18 mouse cellular contexts compared by ENCODE assay signal in the genomic region with DNA sequence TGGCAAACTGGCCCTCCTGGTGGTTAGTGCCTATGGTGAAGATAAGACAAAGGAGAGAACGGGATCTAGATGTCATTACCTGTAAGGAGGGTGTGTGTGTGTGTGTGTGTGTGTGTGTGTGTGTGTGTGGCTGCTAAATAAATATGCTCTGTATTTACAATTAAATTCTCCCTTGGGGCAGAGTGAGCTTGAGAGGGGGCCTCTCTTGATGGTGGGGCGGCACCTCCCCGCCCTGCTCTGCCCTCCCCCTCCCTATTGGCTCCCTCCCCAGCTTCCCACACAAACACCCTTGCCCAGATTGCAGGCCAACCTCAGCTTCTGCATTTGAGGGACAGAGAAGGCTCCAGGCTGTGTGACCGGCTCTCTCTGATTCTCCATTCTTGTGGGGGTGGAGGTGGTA. TPM values are rescaled to one million over a fixed set of nuclear protein-coding genes. Genes with fewer than 3 reads are reported as not detected.
DNase-seq lines count a peak whose midpoint lies in the region; ATAC-seq and TF ChIP-seq lines count a peak whose summit lies in the region.
"Had no signal": no experiment of that assay in that cellular context is flagged by ENCODE, and none has a peak within 500 bp of the region (broad histone marks: within the 10 kb centered on the region; RNA-seq: fewer than 3 reads in every experiment).

No protein-coding gene starts in this region.

- no peaks in the 10 kb centered on the region for H3K27me3 ChIP-seq in heart, adult 2 months (ENCODE audit: control insufficient read depth, insufficient read depth, low read length)
- H3K27me3 ChIP-seq in lung, postnatal 0 days (replicated peaks; ENCODE audit: insufficient read depth, low read length), result no peaks in the 10 kb centered on the region
- H3K27me3 ChIP-seq: Patski had no signal

- 39% methylated on average over 4 of the region's 4 CpGs for WGBS in heart, adult 2 months
- 37% methylated on average over 3 of the region's 4 CpGs for WGBS in lung, postnatal 0 days

- peak overlapping the region; percentile 73 for H3K4me2 ChIP-seq in lung, postnatal 0 days (replicated peaks; ENCODE audit: low read depth, low read length)
- H3K4me2 ChIP-seq: embryonic facial prominence, embryonic 12.5 days; limb, embryonic 12.5 days had no signal

- H3K4me3 ChIP-seq in heart, adult 2 months, result no peak overlapping the region
- H3K4me3 ChIP-seq in lung, postnatal 0 days (ENCODE audit: low read depth, low read length), result peak overlapping the region; percentile 84
- H3K4me3 ChIP-seq: embryonic facial prominence, embryonic 12.5 days; left cerebral cortex, adult 2 months; limb, embryonic 12.5 days had no signal

- no peak for TF ChIP-seq EP300 in heart, adult 2 months (IDR thresholded peaks at IDR 0.05; ENCODE audit: insufficient read depth, low read depth, low read length)
- TF ChIP-seq EP300 in lung, postnatal 0 days (IDR thresholded peaks at IDR 0.05), result peak; percentile 68

- peak overlapping the region; percentile 92 for H3K27ac ChIP-seq in heart, adult 2 months
- H3K27ac ChIP-seq in lung, postnatal 0 days (ENCODE audit: low read length), result peak overlapping the region; percentile 97
- H3K27ac ChIP-seq: embryonic facial prominence, embryonic 12.5 days; hindbrain, postnatal 0 days; left cerebral cortex, adult 2 months; limb, embryonic 12.5 days had no signal

- DNase-seq in heart, adult 2 months, result no peak
- DNase-seq in heart, postnatal 36 days, result no peak
- peak; percentile 47 to 56 for DNase-seq in lung, adult 18-20 months
- DNase-seq in lung, postnatal 14 days, result no peak
- peak; percentile 69 for DNase-seq in lung, postnatal 0 days (ENCODE audit: low spot score)
- DNase-seq in layer of hippocampus, postnatal 14 days (ENCODE audit: low spot score in 2 of 2), result no peak
- no peak for DNase-seq in retina, postnatal 1 day
- no peak for DNase-seq in cerebellum, postnatal 14 days
- DNase-seq: B cell, adult 2 months; cerebellum, postnatal 25 days; kidney, adult 9 months; thymus, postnatal 36 days had no signal

- peaks cover 13% of the 10 kb centered on the region for H3K4me1 ChIP-seq in heart, adult 2 months (ENCODE audit: control insufficient read depth, insufficient read depth, low read length)
- peaks cover 4% of the 10 kb centered on the region; the same call in 1 of the 2 replicates for H3K4me1 ChIP-seq in lung, postnatal 0 days (ENCODE audit: insufficient read depth, low read depth, low read length)

- peaks cover 5% of the 10 kb centered on the region for H3K79me2 ChIP-seq in heart, adult 2 months (replicated peaks; ENCODE audit: control insufficient read depth, insufficient read depth, low read length)

- no peaks in the 10 kb centered on the region for H3K9me3 ChIP-seq in lung, postnatal 0 days (ENCODE audit: low read length)
- H3K9me3 ChIP-seq: embryonic facial prominence, embryonic 12.5 days; limb, embryonic 12.5 days had no signal

- TF ChIP-seq POLR2A in heart, adult 2 months (IDR thresholded peaks at IDR 0.05; ENCODE audit: insufficient read depth, low read depth, low read length), result no peak

- ATAC-seq in lung, postnatal 0 days, result peak; percentile 41
- ATAC-seq: hindbrain, postnatal 0 days; Patski had no signal

- no peak for TF ChIP-seq CTCF in heart, adult 2 months (IDR thresholded peaks at IDR 0.05)
- no peak for TF ChIP-seq CTCF in lung, postnatal 0 days (IDR thresholded peaks at IDR 0.05)

- no peaks in the 10 kb centered on the region for H3K36me3 ChIP-seq in heart, adult 2 months (ENCODE audit: control insufficient read depth, insufficient read depth, low read length)
- 0 out of 2 replicates have a peak, but pooled peaks cover 9% of the 10 kb centered on the region for H3K36me3 ChIP-seq in lung, postnatal 0 days (ENCODE audit: insufficient read depth, low read length)
- H3K36me3 ChIP-seq: embryonic facial prominence, embryonic 12.5 days; limb, embryonic 12.5 days had no signal

- no peak overlapping the region for H3K9ac ChIP-seq in heart, adult 2 months (ENCODE audit: low read depth, low read length)
- H3K9ac ChIP-seq in lung, postnatal 0 days (replicated peaks; ENCODE audit: low read depth), result peak overlapping the region; percentile 94
- H3K9ac ChIP-seq: embryonic facial prominence, embryonic 12.5 days; limb, embryonic 12.5 days had no signal

- intact Hi-C loops in heart, adult 2 months (cut with DNase I), result loop anchor here (2.0 to 5.0 kb wide), 2 partner anchors 31 to 40 kb away; no protein-coding TSS in a partner anchor
- intact Hi-C loops in heart, postnatal 36 days (cut with DNase I), result no loop called here

RNA-seq across cellular contexts. Expression of gene Emp2, which starts 1.8 kb away (rescaled TPM):
- total RNA-seq in heart, adult 2 months (2021), result 10 to 100 TPM; 33.6 to 34.1 TPM
- 49.9 and 75.4 TPM in 2 replicates for polyA plus RNA-seq in heart, adult 2 months (2012; rRNA removed)
- 10 to 100 TPM; 42.0 to 49.2 TPM for total RNA-seq in heart, postnatal 36 days (2021)
- 584 and 640 TPM in 2 replicates for polyA plus RNA-seq in lung, postnatal 0 days (2015; fragmentation: Nextera tagmentation; extraction: Ambion mirVana)
- 10 to 100 TPM; 25.0 to 30.9 TPM for total RNA-seq in layer of hippocampus, postnatal 14 days (2021)
- total RNA-seq: granulocyte monocyte progenitor cell, adult 5-6 weeks had no signal

Comparison
In these comparisons a context has a peak if more than half of its experiments do, and no peak if none do; other contexts are left out.
1. DNase-seq: peak in lung, adult 18-20 months (2 of 2) and lung, postnatal 0 days (single experiment); none in heart, adult 2 months (0 of 2), heart, postnatal 36 days (0 of 2), lung, postnatal 14 days (single experiment), layer of hippocampus, postnatal 14 days (0 of 2), retina, postnatal 1 day (single experiment) and cerebellum, postnatal 14 days (0 of 2).